Mouse (Mus musculus) brain, embryonic 14.5 days (tissue): ENCODE measurements around the gene Syf2.

Source experiments
- CTCF ChIP-seq: fragments of 200-500 bp; IDR thresholded peaks from 2 replicates; pipeline ENCODE4 v1.5.1; 2012; ENCODE audit warnings: inconsistent platforms, mild to moderate bottlenecking, moderate library complexity, borderline replicate concordance; ENCODE audit not compliant: insufficient read depth, insufficient read length; ENCODE audit errors: extremely low read depth
- POLR2A ChIP-seq: fragments of 200-500 bp; IDR thresholded peaks from 2 replicates; pipeline ENCODE4 v1.6.1; 2012; ENCODE audit warnings: mild to moderate bottlenecking, inconsistent platforms, borderline replicate concordance; ENCODE audit not compliant: poor library complexity, insufficient read depth, insufficient read length, severe bottlenecking; ENCODE audit errors: extremely low read depth

DNA sequence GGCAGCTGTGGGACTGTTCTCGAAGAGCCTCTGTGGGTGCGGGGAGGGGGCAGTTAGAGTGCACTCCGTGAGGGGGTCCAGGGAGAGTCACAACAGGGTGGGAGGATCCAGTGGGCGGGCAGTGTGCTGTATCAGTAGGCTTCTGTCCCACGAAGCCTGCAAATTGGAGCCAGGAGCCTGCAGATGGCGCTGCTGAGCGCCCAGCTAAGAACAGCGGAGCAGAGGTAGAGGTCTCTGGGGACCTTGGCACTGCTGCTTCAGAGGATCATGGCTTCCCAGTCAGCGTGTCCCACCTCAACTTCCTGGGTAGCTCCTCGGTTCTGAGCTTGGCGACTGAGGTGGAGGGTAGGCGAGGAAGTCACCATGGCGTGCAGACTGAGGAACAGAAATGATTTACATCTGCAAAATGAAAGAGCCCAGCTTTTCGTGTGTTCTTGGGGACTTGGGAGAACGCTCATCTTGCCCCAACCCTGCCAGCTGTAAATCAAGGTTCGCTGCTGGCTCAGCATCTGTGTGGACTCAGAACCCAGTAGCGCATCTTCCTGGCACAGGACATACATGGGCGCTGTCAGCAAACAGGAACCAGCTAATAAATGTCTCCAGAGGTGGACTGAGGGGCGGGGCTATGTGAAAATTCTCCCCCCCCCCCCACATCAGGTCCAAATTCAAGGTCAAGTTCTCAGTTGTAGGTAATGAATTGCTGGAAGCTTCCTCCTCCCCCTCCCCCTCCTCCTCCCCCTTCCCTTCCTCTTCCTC is 32.5 kb downstream of the Syf2 start:
- TF ChIP-seq CTCF (peak; percentile 64), POLR2A (no peak)
